26 mouse cellular contexts compared by ENCODE assay signal in the genomic region with DNA sequence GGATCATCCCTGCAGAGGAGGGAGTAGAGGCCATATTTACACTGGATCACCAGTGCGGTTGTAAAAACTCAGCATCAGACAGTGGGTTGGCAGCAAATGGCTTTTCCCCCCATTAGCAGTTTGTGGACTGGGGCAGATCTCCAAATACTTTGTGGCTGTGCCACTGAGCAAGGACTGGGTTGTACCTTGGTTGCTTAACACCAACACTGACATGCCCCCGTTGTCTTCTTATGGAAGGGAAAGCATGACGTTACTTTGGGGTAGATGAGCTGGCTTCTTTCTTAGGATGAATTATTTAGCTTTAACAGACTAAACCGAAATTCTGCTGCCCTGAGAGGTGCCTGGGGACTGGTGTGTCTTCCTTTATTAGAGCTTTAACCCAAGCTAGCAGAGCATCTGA.
"Had no signal": no experiment of that assay in that cellular context is flagged by ENCODE, and none has a peak within 500 bp of the region (broad histone marks: within the 10 kb centered on the region; RNA-seq: fewer than 3 reads in every experiment).

No protein-coding gene starts in this region.

- H3K9ac ChIP-seq: heart, embryonic 12.5 days; hindbrain, embryonic 12.5 days; hindbrain, embryonic 14.5 days; intestine, embryonic 15.5 days; kidney, embryonic 15.5 days; limb, embryonic 13.5 days; limb, embryonic 15.5 days; liver, embryonic 12.5 days; liver, embryonic 14.5 days had no signal

- H3K36me3 ChIP-seq: heart, embryonic 12.5 days; hindbrain, embryonic 10.5 days; hindbrain, embryonic 12.5 days; intestine, embryonic 15.5 days; kidney, embryonic 15.5 days; limb, embryonic 13.5 days; limb, embryonic 15.5 days; liver, embryonic 12.5 days had no signal

- ATAC-seq: hindbrain, embryonic 16.5 days; inflammation-experienced regulatory T-cells, adult 6 months; intestine, embryonic 15.5 days; intestine, postnatal 0 days; liver, embryonic 12.5 days had no signal

- H3K9me3 ChIP-seq: hindbrain, embryonic 10.5 days; hindbrain, embryonic 12.5 days; intestine, embryonic 15.5 days; kidney, embryonic 15.5 days; limb, embryonic 13.5 days; limb, embryonic 15.5 days; liver, embryonic 12.5 days had no signal

- H3K4me3 ChIP-seq: heart, adult 2 months; heart, embryonic 12.5 days; hindbrain, embryonic 10.5 days; hindbrain, embryonic 12.5 days; intestine, embryonic 15.5 days; kidney, embryonic 15.5 days; layer of hippocampus, adult 2 months; left cerebral cortex, adult 2 months; limb, embryonic 13.5 days; limb, embryonic 15.5 days; liver, embryonic 12.5 days had no signal

- H3K4me2 ChIP-seq: heart, embryonic 12.5 days; hindbrain, embryonic 12.5 days; hindbrain, embryonic 14.5 days; intestine, embryonic 15.5 days; kidney, embryonic 15.5 days; limb, embryonic 13.5 days; limb, embryonic 15.5 days; liver, embryonic 12.5 days had no signal

- DNase-seq: gastrocnemius, postnatal 10 days; gastrocnemius, postnatal 25 days; heart, adult 2 months; heart, postnatal 10 days; heart, postnatal 4 days; kidney, adult 2 months; kidney, adult 9 months; kidney, postnatal 14 days; kidney, postnatal 36 days; left cerebral cortex, postnatal 4 days had no signal

- H3K27me3 ChIP-seq: heart, embryonic 12.5 days; intestine, embryonic 15.5 days; kidney, embryonic 15.5 days; limb, embryonic 13.5 days; limb, embryonic 15.5 days had no signal

- H3K27ac ChIP-seq: heart, adult 2 months; hindbrain, embryonic 10.5 days; hindbrain, embryonic 12.5 days; hindbrain, embryonic 14.5 days; intestine, embryonic 15.5 days; kidney, embryonic 15.5 days; kidney, postnatal 0 days; layer of hippocampus, adult 2 months; left cerebral cortex, adult 2 months; limb, embryonic 13.5 days; limb, embryonic 15.5 days; liver, embryonic 12.5 days; liver, embryonic 14.5 days had no signal

- H3K4me1 ChIP-seq: heart, embryonic 12.5 days; hindbrain, embryonic 10.5 days; hindbrain, embryonic 12.5 days; intestine, embryonic 15.5 days; kidney, embryonic 15.5 days; limb, embryonic 15.5 days; liver, embryonic 12.5 days had no signal
